ENCODE assay signal across 14 mouse cellular contexts in the genomic region with DNA sequence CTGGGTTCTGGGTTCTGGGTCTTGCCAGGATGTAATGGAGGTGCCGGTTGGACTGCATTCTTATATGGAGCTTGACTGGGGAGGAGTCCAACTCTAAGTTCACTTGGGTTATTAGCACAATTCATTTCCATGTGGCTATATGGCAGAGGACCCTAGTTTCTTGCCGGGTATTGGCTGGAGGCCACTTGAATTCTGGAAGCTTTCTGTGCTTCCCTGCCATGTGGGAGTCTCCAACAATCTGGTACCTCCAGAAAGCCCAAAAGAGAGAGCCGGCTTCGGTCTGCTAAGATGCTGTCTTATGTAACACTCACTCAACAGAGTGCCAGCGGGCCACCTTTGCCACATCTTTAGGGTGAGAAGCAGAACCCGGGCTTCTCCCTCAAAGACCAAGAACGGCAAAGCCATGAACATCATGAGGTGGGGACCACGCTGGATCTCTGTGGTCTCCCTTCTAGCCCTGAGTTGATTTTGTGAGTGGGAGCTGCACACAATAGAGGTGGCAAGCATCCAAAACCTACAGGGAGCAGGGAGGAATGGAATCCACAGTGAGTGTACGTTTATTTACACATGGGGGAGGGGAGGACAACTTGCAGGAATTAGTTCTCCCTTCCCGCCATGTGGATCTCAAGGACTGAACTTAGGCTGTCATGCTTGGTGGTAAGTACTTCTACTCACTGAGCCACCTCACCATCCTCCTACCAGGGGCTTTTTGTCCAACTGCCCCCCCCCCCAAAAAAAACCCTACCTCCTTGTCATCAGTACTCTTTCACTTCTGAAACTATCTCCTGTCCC. TPM values are rescaled to one million over a fixed set of nuclear protein-coding genes. Genes with fewer than 3 reads are reported as not detected.
DNase-seq lines count a peak whose midpoint lies in the region; ATAC-seq and TF ChIP-seq lines count a peak whose summit lies in the region.
"Had no signal": no experiment of that assay in that cellular context is flagged by ENCODE, and none has a peak within 500 bp of the region (broad histone marks: within the 10 kb centered on the region; RNA-seq: fewer than 3 reads in every experiment).

No protein-coding gene starts in this region.

- ATAC-seq in forebrain, embryonic 13.5 days, result peak; percentile 67; the same call in 1 of the 2 replicates
- ATAC-seq in forebrain, embryonic 11.5 days (replicated peaks; ENCODE audit: low FRiP score), result no peak
- ATAC-seq in forebrain, embryonic 16.5 days, result peak; percentile 81
- ATAC-seq: midbrain, embryonic 13.5 days had no signal

- no peaks in the 10 kb centered on the region for H3K4me1 ChIP-seq in forebrain, embryonic 13.5 days
- no peaks in the 10 kb centered on the region for H3K4me1 ChIP-seq in forebrain, embryonic 11.5 days (replicated peaks; ENCODE audit: control insufficient read depth, insufficient read depth, low read length)
- peaks cover 15% of the 10 kb centered on the region for H3K4me1 ChIP-seq in forebrain, embryonic 16.5 days (replicated peaks; ENCODE audit: control insufficient read depth, insufficient read depth, low read length)
- no peaks in the 10 kb centered on the region for H3K4me1 ChIP-seq in thymus, adult 2 months (replicated peaks; ENCODE audit: control insufficient read depth, insufficient read depth, low read length)
- H3K4me1 ChIP-seq: embryonic facial prominence, embryonic 10.5 days; heart, embryonic 15.5 days; midbrain, embryonic 13.5 days had no signal

- no peaks in the 10 kb centered on the region for H3K27me3 ChIP-seq in forebrain, embryonic 13.5 days
- no peaks in the 10 kb centered on the region for H3K27me3 ChIP-seq in forebrain, embryonic 11.5 days (ENCODE audit: control insufficient read depth, insufficient read depth, low read length)
- no peaks in the 10 kb centered on the region for H3K27me3 ChIP-seq in forebrain, embryonic 16.5 days (replicated peaks; ENCODE audit: control insufficient read depth, insufficient read depth, low read length)
- no peaks in the 10 kb centered on the region for H3K27me3 ChIP-seq in thymus, adult 2 months (ENCODE audit: control insufficient read depth, insufficient read depth, low read length)
- H3K27me3 ChIP-seq: heart, embryonic 15.5 days; midbrain, embryonic 13.5 days had no signal

- H3K27ac ChIP-seq in forebrain, embryonic 13.5 days, result no peak overlapping the region
- H3K27ac ChIP-seq in forebrain, embryonic 11.5 days (ENCODE audit: low read depth, low read length), result no peak overlapping the region
- H3K27ac ChIP-seq in forebrain, embryonic 16.5 days (ENCODE audit: low read length), result peak overlapping the region; percentile 43
- no peak overlapping the region for H3K27ac ChIP-seq in thymus, adult 2 months (ENCODE audit: control insufficient read depth, insufficient read depth, low read length)
- H3K27ac ChIP-seq: embryonic facial prominence, embryonic 10.5 days; heart, embryonic 15.5 days; liver, embryonic 14.5 days; midbrain, embryonic 13.5 days had no signal

- no peak for DNase-seq in forebrain, embryonic 11.5 days (ENCODE audit: low spot score)
- DNase-seq in brain, adult 2 months (ENCODE audit: low read depth, low spot score), result peak; percentile 97
- peak; percentile 21 to 75 for DNase-seq in left cerebral cortex, adult 8-10 months (ENCODE audit: low spot score in 2 of 2)
- DNase-seq in urinary bladder, adult 2 months (ENCODE audit: low spot score), result no peak
- no peak for DNase-seq in adrenal gland, adult (ENCODE audit: inconsistent age in 2 of 2, low spot score in 1 of 2)
- no peak for DNase-seq in thymus, adult 2 months
- DNase-seq: kidney, adult 8-10 months had no signal

- no peak for TF ChIP-seq POLR2A in thymus, adult 2 months (IDR thresholded peaks at IDR 0.05; ENCODE audit: control insufficient read depth, extremely low read depth, insufficient read depth, low read length, poor library complexity)

- no peak overlapping the region for H3K4me2 ChIP-seq in forebrain, embryonic 13.5 days
- H3K4me2 ChIP-seq in forebrain, embryonic 11.5 days (ENCODE audit: low read depth, low read length, severe bottlenecking), result no peak overlapping the region
- no peak overlapping the region for H3K4me2 ChIP-seq in forebrain, embryonic 16.5 days (ENCODE audit: low read length)
- H3K4me2 ChIP-seq: heart, embryonic 15.5 days; midbrain, embryonic 13.5 days had no signal

- TF ChIP-seq CTCF in thymus, adult 2 months (IDR thresholded peaks at IDR 0.05; ENCODE audit: borderline replicate concordance, control insufficient read depth, extremely low read depth, insufficient read depth, low read length, poor library complexity), result no peak

- no peak overlapping the region for H3K4me3 ChIP-seq in forebrain, embryonic 13.5 days
- H3K4me3 ChIP-seq in forebrain, embryonic 11.5 days (ENCODE audit: low read depth, low read length), result no peak overlapping the region
- H3K4me3 ChIP-seq in forebrain, embryonic 16.5 days (replicated peaks; ENCODE audit: low read length), result no peak overlapping the region
- no peak overlapping the region for H3K4me3 ChIP-seq in thymus, adult 2 months (ENCODE audit: control insufficient read depth, insufficient read depth, low read length)
- H3K4me3 ChIP-seq: embryonic facial prominence, embryonic 10.5 days; heart, embryonic 15.5 days; midbrain, embryonic 13.5 days had no signal

- no peaks in the 10 kb centered on the region for H3K9me3 ChIP-seq in forebrain, embryonic 13.5 days (replicated peaks)
- H3K9me3 ChIP-seq in forebrain, embryonic 11.5 days (ENCODE audit: control insufficient read depth, low read length), result no peaks in the 10 kb centered on the region
- no peaks in the 10 kb centered on the region for H3K9me3 ChIP-seq in forebrain, embryonic 16.5 days (ENCODE audit: control insufficient read depth, low read length)
- H3K9me3 ChIP-seq: embryonic facial prominence, embryonic 10.5 days; heart, embryonic 15.5 days; midbrain, embryonic 13.5 days had no signal

- H3K36me3 ChIP-seq in forebrain, embryonic 13.5 days (ENCODE audit: poor library complexity, severe bottlenecking), result no peaks in the 10 kb centered on the region
- H3K36me3 ChIP-seq in forebrain, embryonic 11.5 days (ENCODE audit: control insufficient read depth, insufficient read depth, low read length), result no peaks in the 10 kb centered on the region
- H3K36me3 ChIP-seq in forebrain, embryonic 16.5 days (ENCODE audit: control insufficient read depth, insufficient read depth), result no peaks in the 10 kb centered on the region
- H3K36me3 ChIP-seq in thymus, adult 2 months (ENCODE audit: control insufficient read depth, insufficient read depth, low read length), result no peaks in the 10 kb centered on the region
- H3K36me3 ChIP-seq: embryonic facial prominence, embryonic 10.5 days; heart, embryonic 15.5 days; midbrain, embryonic 13.5 days had no signal

- no peak overlapping the region for H3K9ac ChIP-seq in forebrain, embryonic 13.5 days
- no peak overlapping the region for H3K9ac ChIP-seq in forebrain, embryonic 11.5 days (ENCODE audit: low read length)
- no peak overlapping the region for H3K9ac ChIP-seq in forebrain, embryonic 16.5 days (replicated peaks; ENCODE audit: low read depth, low read length)
- H3K9ac ChIP-seq: heart, embryonic 15.5 days; liver, embryonic 14.5 days; midbrain, embryonic 13.5 days had no signal

- 85% methylated on average over 10 of the region's 10 CpGs for whole genome bisulfite sequencing in forebrain, embryonic 13.5 days
- WGBS in forebrain, embryonic 11.5 days, result 90% methylated on average over 10 of the region's 10 CpGs
- WGBS in forebrain, embryonic 16.5 days, result 59% methylated on average over 10 of the region's 10 CpGs
- 93% methylated on average over 10 of the region's 10 CpGs for WGBS in thymus, adult 2 months

RNA-seq across cellular contexts. Expression of gene Rasgrf1, which starts 59.0 kb away (rescaled TPM):
- 1.7 and 2.1 TPM in 2 replicates for polyA plus RNA-seq in forebrain, embryonic 13.5 days (2015; fragmentation: Nextera tagmentation; extraction: Ambion mirVana)
- 0.08 TPM in 1 of 2 replicates, not detected in the other for polyA plus RNA-seq in forebrain, embryonic 11.5 days (2014; fragmentation: Nextera tagmentation; extraction: Ambion mirVana)
- polyA plus RNA-seq in forebrain, embryonic 16.5 days (2015; fragmentation: Nextera tagmentation; extraction: Ambion mirVana), result 7.0 and 11.2 TPM in 2 replicates
- total RNA-seq in left cerebral cortex, adult 8-10 months (2022), result 100 to 1,000 TPM; 274 to 308 (median 296) TPM
- 1.1 TPM in 2 replicates for polyA plus RNA-seq in urinary bladder, adult 2 months (2012; rRNA removed)
- polyA plus RNA-seq in thymus, adult 2 months (2012; rRNA removed), result 0.11 and 0.22 TPM in 2 replicates
- total RNA-seq: MEL had no signal

Comparison
In these comparisons a context has a peak if more than half of its experiments do, and no peak if none do; other contexts are left out.
1. DNase-seq: peak in brain, adult 2 months (single experiment) and left cerebral cortex, adult 8-10 months (2 of 2); none in forebrain, embryonic 11.5 days (single experiment), urinary bladder, adult 2 months (single experiment), adrenal gland, adult (0 of 2) and thymus, adult 2 months (single experiment).